Mouse (Mus musculus) cortical plate, adult 2 months (tissue): ENCODE measurements around the gene Mgat5. TPM values are rescaled to one million over a fixed set of nuclear protein-coding genes. Genes with fewer than 3 reads are reported as not detected.

Experiments
- H3K27ac ChIP-seq: fragments of 200-500 bp; 2 replicates; pipeline ENCODE4 v1.5.1; 2012; ENCODE audit warnings: low read length, control low read depth, inconsistent platforms; ENCODE audit not compliant: insufficient read depth
- H3K4me1 ChIP-seq: fragments of 200-500 bp; 2 replicates; pipeline ENCODE4 v1.6.1; 2011; ENCODE audit warnings: low read length; ENCODE audit not compliant: control insufficient read depth, insufficient read depth
- H3K4me3 ChIP-seq: fragments of 200-500 bp; 2 replicates; pipeline ENCODE4 v1.5.1; 2011; ENCODE audit warnings: mild to moderate bottlenecking, low read length, control low read depth; ENCODE audit not compliant: insufficient read depth
- CTCF ChIP-seq: fragments of 200-500 bp; IDR thresholded peaks from 2 replicates; pipeline ENCODE4 v1.5.1; 2011; ENCODE audit warnings: mild to moderate bottlenecking, control low read depth, low read length; ENCODE audit not compliant: insufficient read depth; ENCODE audit errors: extremely low read depth
- POLR2A ChIP-seq: fragments of 200-500 bp; IDR thresholded peaks from 2 replicates; pipeline ENCODE4 v1.6.1; 2011; ENCODE audit warnings: mild to moderate bottlenecking, low read length, control low read depth; ENCODE audit not compliant: insufficient read depth; ENCODE audit errors: extremely low read depth
- polyA plus RNA-seq: library from polyadenylated mRNA; depleted of rRNA; stranded (reverse); fragments of >200 nt; gene quantifications from 2 replicates; pipeline ENCODE4 v1.2.3, GENCODE M21; 2012

Gene Mgat5
- polyA plus RNA-seq, 1 experiment: 32.9 TPM

DNA sequence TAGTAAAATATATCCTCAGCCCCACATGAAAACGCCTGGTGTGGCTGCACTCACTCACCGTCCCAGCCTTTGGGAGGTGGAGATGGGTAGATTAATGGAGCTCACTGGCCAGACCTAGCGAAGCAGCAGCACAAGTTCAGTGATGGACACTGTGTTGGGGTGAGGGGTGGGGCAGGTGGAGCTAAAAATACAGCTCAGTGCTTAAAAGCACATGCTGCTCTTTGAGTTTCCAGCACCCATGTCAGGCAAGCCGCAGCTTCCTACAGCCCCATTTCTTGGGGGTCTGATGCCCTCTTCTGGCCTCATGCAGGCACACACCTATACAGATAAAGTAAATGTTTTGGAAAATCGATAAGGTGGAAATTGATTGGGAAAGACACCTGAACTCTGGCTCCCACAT is 204.7 kb downstream of the Mgat5 start:
- Histone ChIP-seq H3K4me3 (no peak overlapping the region), H3K27ac (no peak overlapping the region), H3K4me1 (no peaks in the 10 kb centered on the region)

DNA sequence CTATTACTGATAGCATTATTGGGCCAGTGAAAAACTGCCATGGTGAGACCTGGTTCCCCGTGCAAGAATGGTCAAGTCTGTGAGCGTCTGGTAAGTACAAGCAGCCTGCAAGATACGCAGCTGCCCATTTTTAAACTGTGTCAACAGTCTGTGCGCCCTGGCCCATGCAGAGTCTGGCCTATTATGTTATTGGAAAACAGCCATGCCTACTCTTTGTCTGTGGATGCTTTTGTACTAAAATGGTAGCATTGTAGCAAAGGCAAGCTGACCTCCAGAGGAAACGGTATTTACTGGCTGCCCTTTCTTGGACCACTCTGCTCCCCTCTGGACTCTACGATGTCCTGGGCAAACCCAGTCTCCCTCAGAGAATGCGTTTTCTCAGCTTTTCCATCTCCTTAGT is 209.7 kb downstream of the Mgat5 start:
- Histone ChIP-seq H3K4me3 (no peak overlapping the region), H3K27ac (no peak overlapping the region), H3K4me1 (peaks cover 3% of the 10 kb centered on the region; the same call in 1 of the 2 replicates)
- TF ChIP-seq CTCF: no peak
- no peak for TF ChIP-seq POLR2A

More for the DNA sequence above, 204.7 kb downstream of the Mgat5 start:
- 0 out of 2 replicates have a peak, but pooled peaks have one; percentile 41 for TF ChIP-seq CTCF
- TF ChIP-seq POLR2A: no peak

DNA sequence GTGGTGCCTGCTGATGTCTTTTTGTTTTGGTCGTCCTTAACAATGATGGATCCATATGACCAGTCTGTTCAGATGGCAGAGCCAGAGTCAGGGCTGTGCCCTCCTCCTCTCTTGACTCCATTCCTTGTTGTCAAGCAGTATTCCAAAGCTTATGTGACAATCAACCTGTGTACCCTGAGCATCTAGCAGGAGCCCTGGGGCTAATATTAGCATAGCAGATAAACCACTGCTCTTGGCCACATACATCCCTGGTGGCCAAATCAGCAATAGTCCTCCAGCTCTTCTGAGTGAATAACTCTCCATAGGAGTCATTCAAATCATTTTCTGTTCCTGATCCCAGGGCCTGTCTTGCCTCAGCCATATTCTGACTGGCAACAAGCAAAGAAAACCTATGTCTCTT is 211.1 kb downstream of the Mgat5 start:
- no peak overlapping the region for H3K27ac ChIP-seq
- no peak overlapping the region for H3K4me3 ChIP-seq
- TF ChIP-seq CTCF (no peak), POLR2A (no peak)
- H3K4me1 ChIP-seq: peaks cover 3% of the 10 kb centered on the region; the same call in 1 of the 2 replicates

DNA sequence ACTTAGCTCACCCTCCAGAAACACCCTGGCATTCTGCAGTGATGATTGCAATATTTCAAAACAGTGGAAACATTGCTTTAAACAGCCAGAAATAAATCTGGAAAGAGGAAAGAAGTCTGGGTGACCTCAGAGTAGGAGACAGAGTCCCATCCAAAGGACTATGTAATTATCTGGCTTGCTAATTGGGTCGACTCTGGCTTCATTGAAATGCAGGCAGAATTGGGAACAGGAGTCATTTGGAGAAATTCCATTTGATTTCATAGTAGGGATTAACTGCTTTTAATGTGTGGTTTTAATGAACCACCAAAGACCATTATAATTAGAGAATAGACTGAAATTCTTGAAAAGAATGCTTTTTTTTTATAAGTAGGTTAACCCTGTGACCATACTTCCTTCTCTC is 212.2 kb downstream of the Mgat5 start:
- TF ChIP-seq CTCF (no peak), POLR2A (no peak)
- Histone ChIP-seq H3K4me1 (peaks cover 3% of the 10 kb centered on the region; the same call in 1 of the 2 replicates), H3K4me3 (no peak overlapping the region), H3K27ac (no peak overlapping the region)

DNA sequence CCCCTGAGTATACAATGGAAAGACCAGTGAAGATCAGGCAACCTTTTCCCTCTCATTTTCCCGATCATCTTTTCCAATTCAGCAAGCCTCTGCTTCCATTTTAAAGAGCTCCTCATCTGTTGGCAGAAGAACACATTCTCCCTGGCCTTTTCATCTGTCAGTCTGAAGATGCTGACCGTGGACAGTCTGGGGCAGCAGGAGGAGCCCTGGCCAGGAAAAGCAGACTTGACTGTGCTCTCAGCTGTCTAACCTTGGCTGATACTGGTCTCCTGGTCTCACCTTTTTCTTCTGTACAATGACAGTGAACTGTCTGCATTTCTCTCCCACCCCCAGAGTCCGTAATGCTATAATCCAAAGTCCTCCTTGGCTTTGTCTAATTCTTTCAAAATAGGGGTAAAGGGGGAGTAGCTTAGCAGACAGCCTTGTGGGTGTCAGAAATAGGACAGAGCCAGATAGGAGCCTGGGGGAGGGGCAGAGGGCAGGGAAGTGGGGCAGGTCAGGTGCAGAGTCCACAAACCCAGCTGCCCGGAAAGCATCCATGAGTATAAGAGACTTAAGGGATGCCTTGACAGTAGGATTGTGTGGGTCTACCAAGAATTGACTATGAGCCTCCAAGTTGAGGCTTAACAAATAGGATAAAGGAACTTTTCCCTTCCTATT is 214.2 kb downstream of the Mgat5 start:
- Histone ChIP-seq H3K4me3 (no peak overlapping the region), H3K4me1 (peaks cover 3% of the 10 kb centered on the region; the same call in 1 of the 2 replicates), H3K27ac (no peak overlapping the region)
- TF ChIP-seq POLR2A (no peak), CTCF (no peak)

DNA sequence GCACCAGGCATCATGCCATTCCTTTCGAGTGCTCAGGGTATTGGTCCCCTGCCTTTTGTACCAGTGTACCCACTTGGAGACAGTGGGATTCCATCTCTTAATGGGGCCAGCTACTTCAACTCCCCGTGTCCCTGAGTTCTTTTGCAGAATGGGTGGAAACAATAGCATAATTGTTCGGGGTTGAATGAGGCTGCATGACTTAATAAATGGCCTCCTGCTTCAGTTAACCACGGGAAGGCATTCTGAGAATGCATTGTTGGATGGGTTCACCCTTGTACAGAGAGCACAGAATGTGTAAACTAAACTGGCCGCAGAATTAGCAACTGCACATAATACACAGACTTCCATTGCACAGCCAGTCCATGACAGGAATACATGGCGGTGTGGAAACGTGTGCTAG is 214.8 kb downstream of the Mgat5 start:
- Histone ChIP-seq H3K27ac (no peak overlapping the region), H3K4me3 (no peak overlapping the region), H3K4me1 (peaks cover 5% of the 10 kb centered on the region; the same call in 1 of the 2 replicates)
- TF ChIP-seq CTCF (no peak), POLR2A (no peak)

DNA sequence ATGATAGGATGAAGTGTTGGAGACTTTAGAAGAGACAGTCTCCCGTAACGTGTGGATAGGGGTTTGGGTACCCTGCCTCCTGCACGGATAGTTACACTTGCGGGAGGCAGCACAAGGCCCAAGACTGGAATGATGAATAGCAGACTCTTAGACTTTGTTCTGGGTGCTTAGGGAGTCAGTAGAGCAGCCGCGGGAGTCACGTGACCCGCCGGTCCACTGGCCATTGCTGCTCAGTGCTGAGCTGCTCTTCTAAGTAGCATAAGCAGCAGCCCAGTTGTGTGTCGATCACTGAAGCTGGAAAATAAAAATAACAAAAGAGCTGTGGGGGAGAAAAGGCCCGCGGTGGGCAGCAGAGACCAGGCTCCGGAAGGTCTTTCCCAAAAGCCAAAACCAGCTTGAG is 215.6 kb downstream of the Mgat5 start:
- Histone ChIP-seq H3K4me3 (no peak overlapping the region), H3K4me1 (peaks cover 5% of the 10 kb centered on the region; the same call in 1 of the 2 replicates), H3K27ac (no peak overlapping the region)
- no peak for TF ChIP-seq CTCF
- no peak for TF ChIP-seq POLR2A

DNA sequence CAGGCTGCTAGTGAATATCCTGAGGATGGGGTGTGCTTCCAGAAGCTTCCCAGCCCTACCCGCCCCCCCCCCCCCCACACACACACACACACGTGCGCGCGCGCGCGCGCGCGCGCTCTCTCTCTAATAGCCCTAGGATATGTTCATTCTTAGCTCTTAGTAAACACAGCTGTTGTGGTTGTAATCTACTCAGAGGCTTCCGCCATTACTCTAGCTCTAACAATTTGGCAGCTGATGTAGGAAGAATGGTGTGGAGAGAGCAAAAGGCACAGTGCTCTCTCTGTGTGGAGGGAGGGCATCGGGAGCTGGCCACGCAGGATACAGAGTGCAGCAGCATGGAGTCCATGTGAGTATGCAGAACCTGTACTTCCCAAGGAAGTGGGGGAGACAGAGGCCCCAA is 216.0 kb downstream of the Mgat5 start:
- Histone ChIP-seq H3K4me3 (no peak overlapping the region), H3K4me1 (peaks cover 5% of the 10 kb centered on the region; the same call in 1 of the 2 replicates), H3K27ac (no peak overlapping the region)
- TF ChIP-seq CTCF: no peak
- TF ChIP-seq POLR2A: no peak

DNA sequence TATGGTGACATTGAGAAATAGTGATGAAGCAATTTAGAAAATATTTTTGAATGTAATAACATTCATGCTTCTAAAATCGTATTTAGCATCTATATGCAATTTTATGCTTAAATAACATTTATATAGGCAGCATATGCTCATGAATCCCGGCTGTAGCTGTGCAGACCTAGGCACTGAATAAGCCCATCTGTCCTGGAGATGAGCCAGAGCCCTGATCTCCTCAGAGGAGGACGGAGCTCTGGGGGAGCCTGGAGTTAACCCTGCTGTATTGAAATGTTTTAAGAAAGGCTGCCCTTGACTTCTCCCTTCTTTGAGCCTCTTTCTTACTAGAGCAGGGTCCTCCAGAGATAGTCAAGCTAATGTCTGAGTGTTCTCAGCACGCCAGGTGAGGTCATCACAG is 217.8 kb downstream of the Mgat5 start:
- no peak for TF ChIP-seq POLR2A
- TF ChIP-seq CTCF: no peak
- peaks cover 5% of the 10 kb centered on the region; the same call in 1 of the 2 replicates for H3K4me1 ChIP-seq
- H3K27ac ChIP-seq: no peak overlapping the region
- H3K4me3 ChIP-seq: no peak overlapping the region

DNA sequence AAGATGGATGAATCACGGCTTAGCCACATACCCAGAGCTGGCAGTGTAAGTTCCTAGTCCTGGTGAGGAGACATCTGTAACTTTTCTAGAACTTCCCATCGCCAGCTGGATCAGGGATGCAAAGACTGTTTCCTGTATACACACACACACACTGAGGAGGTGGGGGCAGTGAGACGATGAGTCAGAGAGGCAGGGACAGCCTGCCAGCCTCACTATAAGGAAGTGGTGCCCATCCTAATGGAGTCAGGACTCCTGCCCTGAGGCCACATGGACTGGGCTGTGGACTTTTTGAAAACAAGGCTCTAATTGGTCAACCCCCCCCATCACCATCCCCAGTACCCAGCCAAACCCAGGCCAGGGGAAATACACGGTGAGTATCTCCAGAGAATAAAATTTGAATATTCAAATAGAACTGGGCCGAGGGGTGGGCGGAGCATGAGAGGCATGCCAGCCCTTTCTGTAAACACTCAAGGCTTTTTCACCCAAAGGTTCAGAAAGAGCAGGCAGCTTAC is 220.3 kb downstream of the Mgat5 start:
- Histone ChIP-seq H3K4me3 (no peak overlapping the region), H3K4me1 (peaks cover 7% of the 10 kb centered on the region), H3K27ac (no peak overlapping the region)
- TF ChIP-seq CTCF: no peak
- no peak for TF ChIP-seq POLR2A
